Mouse (Mus musculus) MEL (cell line): ENCODE measurements around the gene Aatk. TPM values are rescaled to one million over a fixed set of nuclear protein-coding genes. Genes with fewer than 3 reads are reported as not detected.

Experiments
- DNase-seq: peaks from one replicate; pipeline ENCODE4 v3.0.0; 2011; ENCODE audit warnings: low read depth, low spot score
- H3K27ac ChIP-seq: 2 replicates; pipeline ENCODE4 v1.5.1; 2012; ENCODE audit warnings: low read depth, mild to moderate bottlenecking, control low read depth, low read length, moderate library complexity; ENCODE audit not compliant: control insufficient read depth
- H3K27me3 ChIP-seq, 2 experiments: fragments of 150-350 bp in 1 of 2; sonication (generic) in 1 of 2; 2 replicates each; pipeline ENCODE4 v1.6.1; 2012; ENCODE audit warnings: low read length in 2 of 2, mild to moderate bottlenecking in 2 of 2, improper control_type of control experiment in 1 of 2, moderate library complexity in 1 of 2; ENCODE audit not compliant: insufficient read depth in 2 of 2, control insufficient read depth in 1 of 2
- H3K36me3 ChIP-seq, 2 experiments: 2 replicates each; pipeline ENCODE4 v1.6.1; 2012 to 2014; ENCODE audit warnings: low read length in 2 of 2, improper control_type of control experiment in 1 of 2, inconsistent platforms in 1 of 2, mild to moderate bottlenecking in 1 of 2; ENCODE audit not compliant: insufficient read depth in 2 of 2, control insufficient read depth in 1 of 2
- H3K4me1 ChIP-seq, 2 experiments: fragments of 150-350 bp in 1 of 2; sonication (generic) in 1 of 2; 2 replicates each; pipeline ENCODE4 v1.6.1; 2012; ENCODE audit warnings: low read length in 2 of 2, improper control_type of control experiment in 1 of 2, mild to moderate bottlenecking in 1 of 2; ENCODE audit not compliant: insufficient read depth in 2 of 2, control insufficient read depth in 1 of 2
- H3K4me3 ChIP-seq, 2 experiments: fragments of 150-350 bp in 1 of 2; sonication (generic) in 1 of 2; 2 replicates each; pipeline ENCODE4 v1.5.1; 2012; ENCODE audit warnings: low read depth in 2 of 2, low read length in 2 of 2, mild to moderate bottlenecking in 2 of 2, moderate library complexity in 2 of 2, control low read depth in 1 of 2, improper control_type of control experiment in 1 of 2; ENCODE audit not compliant: control insufficient read depth in 1 of 2, insufficient read depth in 1 of 2
- H3K79me2 ChIP-seq: 2 replicates; pipeline ENCODE4 v1.6.1; 2012; ENCODE audit warnings: mild to moderate bottlenecking, low read length, moderate library complexity; ENCODE audit not compliant: control insufficient read depth, poor library complexity, insufficient read depth
- H3K9ac ChIP-seq: 2 replicates; pipeline ENCODE4 v1.6.1; 2012; ENCODE audit warnings: low read depth, mild to moderate bottlenecking, control low read depth, low read length, moderate library complexity; ENCODE audit not compliant: control insufficient read depth, poor library complexity, severe bottlenecking
- H3K9me3 ChIP-seq: fragments of 150-350 bp; sonication (generic); replicated peaks from 2 replicates; pipeline ENCODE4 v1.6.1; 2012; ENCODE audit warnings: mild to moderate bottlenecking, low read length, improper control_type of control experiment, moderate library complexity; ENCODE audit not compliant: insufficient read depth
- BHLHE40 ChIP-seq: IDR thresholded peaks from 2 replicates; pipeline ENCODE4 v1.6.1; 2012; ENCODE audit warnings: low read depth, mild to moderate bottlenecking, inconsistent platforms, low read length, improper control_type of control experiment, borderline replicate concordance
- CHD1 ChIP-seq: IDR thresholded peaks from 2 replicates; pipeline ENCODE4 v1.6.1; 2012; ENCODE audit warnings: low read depth, mild to moderate bottlenecking, inconsistent platforms, low read length, improper control_type of control experiment
- CHD2 ChIP-seq: IDR thresholded peaks from 2 replicates; pipeline ENCODE4 v1.6.1; 2011; ENCODE audit warnings: low read length, improper control_type of control experiment
- CTCF ChIP-seq, 3 experiments: IDR thresholded peaks in 2 of 3; conservative IDR thresholded peaks in 1 of 3; 2 replicates each; pipeline ENCODE4 v1.5.1; 2011 to 2012; ENCODE audit warnings: low read length in 3 of 3, low read depth in 2 of 3, mild to moderate bottlenecking in 2 of 3, improper control_type of control experiment in 1 of 3, inconsistent platforms in 1 of 3, mixed read lengths in 1 of 3, moderate library complexity in 1 of 3; ENCODE audit not compliant: control insufficient read depth in 1 of 3, insufficient read depth in 1 of 3, poor library complexity in 1 of 3, severe bottlenecking in 1 of 3
- E2F4 ChIP-seq: IDR thresholded peaks from 2 replicates; pipeline ENCODE4 v1.6.1; 2011; ENCODE audit warnings: low read depth, low read length, improper control_type of control experiment, borderline replicate concordance
- ELF1 ChIP-seq: IDR thresholded peaks from 2 replicates; pipeline ENCODE4 v1.6.1; 2014; ENCODE audit warnings: low read depth, mild to moderate bottlenecking, inconsistent platforms, low read length, improper control_type of control experiment, moderate library complexity
- ETS1 ChIP-seq: IDR thresholded peaks from 2 replicates; pipeline ENCODE4 v1.6.1; 2012; ENCODE audit warnings: low read depth, mild to moderate bottlenecking, inconsistent platforms, low read length, improper control_type of control experiment, moderate library complexity
- GATA1 ChIP-seq: IDR thresholded peaks from 2 replicates; pipeline ENCODE4 v1.6.1; 2011; ENCODE audit warnings: low read depth, low read length, improper control_type of control experiment
- JUND ChIP-seq: IDR thresholded peaks from 2 replicates; pipeline ENCODE4 v1.6.1; 2011; ENCODE audit warnings: low read depth, mild to moderate bottlenecking, improper control_type of control experiment, low read length
- KAT2A ChIP-seq: conservative IDR thresholded peaks from 2 replicates; pipeline ENCODE4 v1.6.1; 2012; ENCODE audit warnings: low read depth, low read length, improper control_type of control experiment, inconsistent platforms
- MAFK ChIP-seq: IDR thresholded peaks from 2 replicates; pipeline ENCODE4 v1.6.1; 2011; ENCODE audit warnings: low read depth, mild to moderate bottlenecking, low read length, improper control_type of control experiment, borderline replicate concordance
- MAX ChIP-seq: IDR thresholded peaks from 2 replicates; pipeline ENCODE4 v1.6.1; 2011; ENCODE audit warnings: low read length, improper control_type of control experiment
- MAZ ChIP-seq: IDR thresholded peaks from 2 replicates; pipeline ENCODE4 v1.6.1; 2012; ENCODE audit warnings: low read depth, mild to moderate bottlenecking, inconsistent platforms, low read length, improper control_type of control experiment
- MXI1 ChIP-seq: IDR thresholded peaks from 2 replicates; pipeline ENCODE4 v1.6.1; 2011; ENCODE audit warnings: mild to moderate bottlenecking, low read depth, low read length, improper control_type of control experiment
- MYB ChIP-seq: IDR thresholded peaks from 2 replicates; pipeline ENCODE4 v1.6.1; 2011; ENCODE audit warnings: mild to moderate bottlenecking, low read depth, low read length, improper control_type of control experiment
- MYC ChIP-seq: IDR thresholded peaks from 2 replicates; pipeline ENCODE4 v1.6.1; 2011; ENCODE audit warnings: low read depth, mild to moderate bottlenecking, low read length, improper control_type of control experiment, moderate library complexity
- NELFE ChIP-seq: IDR thresholded peaks from 2 replicates; pipeline ENCODE4 v1.6.1; 2011; ENCODE audit warnings: low read depth, low read length, improper control_type of control experiment
- NRF1 ChIP-seq: IDR thresholded peaks from 2 replicates; pipeline ENCODE4 v1.6.1; 2014; ENCODE audit warnings: low read depth, mild to moderate bottlenecking, inconsistent platforms, low read length, improper control_type of control experiment, moderate library complexity; ENCODE audit not compliant: poor library complexity, insufficient read depth, severe bottlenecking
- POLR2A ChIP-seq, 2 experiments: IDR thresholded peaks; 2 replicates each; pipeline ENCODE4 v1.6.1; 2011 to 2012; ENCODE audit warnings: low read length in 2 of 2, mild to moderate bottlenecking in 2 of 2, control low read depth in 1 of 2, improper control_type of control experiment in 1 of 2, low read depth in 1 of 2, moderate library complexity in 1 of 2; ENCODE audit not compliant: control insufficient read depth in 1 of 2, insufficient read depth in 1 of 2, poor library complexity in 1 of 2
- RAD21 ChIP-seq: IDR thresholded peaks from 2 replicates; pipeline ENCODE4 v1.6.1; 2011; ENCODE audit warnings: mild to moderate bottlenecking, low read depth, low read length, improper control_type of control experiment
- RCOR1 ChIP-seq: IDR thresholded peaks from 2 replicates; pipeline ENCODE4 v1.6.1; 2012; ENCODE audit warnings: low read depth, mild to moderate bottlenecking, inconsistent platforms, low read length, improper control_type of control experiment
- SIN3A ChIP-seq: IDR thresholded peaks from 2 replicates; pipeline ENCODE4 v1.6.1; 2012; ENCODE audit warnings: low read length, improper control_type of control experiment, inconsistent platforms
- SMC3 ChIP-seq: IDR thresholded peaks from 2 replicates; pipeline ENCODE4 v1.6.1; 2011; ENCODE audit warnings: low read depth, low read length, improper control_type of control experiment
- TAL1 ChIP-seq: IDR thresholded peaks from 2 replicates; pipeline ENCODE4 v1.6.1; 2012; ENCODE audit warnings: mild to moderate bottlenecking, inconsistent platforms, low read length, moderate library complexity, mixed read lengths
- TBP ChIP-seq: IDR thresholded peaks from 2 replicates; pipeline ENCODE4 v1.8.0; 2011; ENCODE audit warnings: low read depth, low read length, improper control_type of control experiment
- TCF12 ChIP-seq: IDR thresholded peaks from 2 replicates; pipeline ENCODE4 v1.6.1; 2014; ENCODE audit warnings: low read depth, mild to moderate bottlenecking, inconsistent platforms, low read length, improper control_type of control experiment, moderate library complexity
- UBTF ChIP-seq: IDR thresholded peaks from 2 replicates; pipeline ENCODE4 v1.6.1; 2012; ENCODE audit warnings: low read depth, mild to moderate bottlenecking, inconsistent platforms, low read length, improper control_type of control experiment, moderate library complexity, borderline replicate concordance; ENCODE audit not compliant: insufficient read depth
- USF1 ChIP-seq: IDR thresholded peaks from 2 replicates; pipeline ENCODE4 v1.6.1; 2014; ENCODE audit warnings: low read depth, mild to moderate bottlenecking, inconsistent platforms, low read length, improper control_type of control experiment, moderate library complexity
- ZC3H11A ChIP-seq: IDR thresholded peaks from 2 replicates; pipeline ENCODE4 v1.6.1; 2012; ENCODE audit warnings: low read depth, mild to moderate bottlenecking, inconsistent platforms, low read length, improper control_type of control experiment
- ZKSCAN1 ChIP-seq: IDR thresholded peaks from 2 replicates; pipeline ENCODE4 v1.6.1; 2012; ENCODE audit warnings: low read depth, mild to moderate bottlenecking, inconsistent platforms, low read length, improper control_type of control experiment, moderate library complexity
- ZMIZ1 ChIP-seq: IDR thresholded peaks from 2 replicates; pipeline ENCODE4 v1.6.1; 2012; ENCODE audit warnings: low read depth, mild to moderate bottlenecking, inconsistent platforms, low read length, improper control_type of control experiment, moderate library complexity
- ZNF384 ChIP-seq: IDR thresholded peaks from 2 replicates; pipeline ENCODE4 v1.6.1; 2012; ENCODE audit warnings: low read depth, mild to moderate bottlenecking, inconsistent platforms, low read length, improper control_type of control experiment
- polyA plus RNA-seq, 2 experiments: library from polyadenylated mRNA; stranded (reverse) in 1 of 2; unstranded in 1 of 2; fragments of >175 nt in 1 of 2; fragments of >200 nt in 1 of 2; gene quantifications; 2 replicates each; pipeline versions ENCODE4 v1.2.1 to v1.2.4; 2012; ENCODE audit warnings: low replicate concordance in 2 of 2, low read depth in 1 of 2; ENCODE audit not compliant: insufficient read length in 2 of 2, insufficient read depth in 1 of 2, missing spikeins in 1 of 2
- total RNA-seq: library from RNA; depleted of rRNA; stranded (reverse); fragments of 300-350 nt; gene quantifications from 2 replicates; pipeline ENCODE4 v1.2.3, GENCODE M21; 2012

Gene Aatk
- total and polyA plus RNA-seq, 3 experiments = 0.04 TPM; not detected in 2

DNA sequence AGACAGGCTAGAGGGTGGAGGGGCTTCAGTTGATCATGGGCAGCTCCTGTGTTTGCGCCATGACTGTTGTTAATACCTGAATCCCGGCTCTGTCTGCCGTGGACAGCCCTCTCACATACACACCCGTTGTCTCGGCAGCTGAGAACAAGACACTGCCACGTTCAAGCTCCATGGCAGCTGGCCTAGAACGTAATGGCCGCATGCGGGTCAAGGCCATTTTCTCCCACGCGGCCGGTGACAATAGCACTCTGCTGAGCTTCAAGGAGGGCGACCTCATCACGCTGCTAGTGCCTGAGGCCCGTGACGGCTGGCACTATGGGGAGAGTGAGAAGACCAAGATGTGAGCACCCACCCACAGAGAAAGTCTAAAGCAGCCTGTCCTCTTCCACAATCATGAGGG, 49.6 kb downstream of the Aatk start:
- no peak for TF ChIP-seq JUND
- no peak for TF ChIP-seq MAFK
- no peak for TF ChIP-seq TBP
- no peak for TF ChIP-seq POLR2A (IDR thresholded peaks at IDR 0.05; ENCODE audit: control insufficient read depth in 1 of 2, insufficient read depth in 1 of 2, low read depth in 1 of 2, low read length in 2 of 2, poor library complexity in 1 of 2)
- TF ChIP-seq TAL1 = no peak
- TF ChIP-seq E2F4 = no peak
- no peak for TF ChIP-seq ZMIZ1
- no peak for TF ChIP-seq MYC
- TF ChIP-seq ZNF384 = no peak
- TF ChIP-seq USF1 = no peak
- no peak for TF ChIP-seq KAT2A
- no peak for TF ChIP-seq RCOR1
- H3K79me2 ChIP-seq = no peaks in the 10 kb centered on the region
- H3K27me3 ChIP-seq = no peaks in the 10 kb centered on the region
- H3K36me3 ChIP-seq = no peaks in the 10 kb centered on the region
- no peak overlapping the region for H3K4me3 ChIP-seq
- DNase-seq = no peak
- no peaks in the 10 kb centered on the region for H3K9me3 ChIP-seq
- no peaks in the 10 kb centered on the region for H3K4me1 ChIP-seq
- H3K27ac ChIP-seq = no peak overlapping the region
- H3K9ac ChIP-seq = no peak overlapping the region

- Histone ChIP-seq H3K9ac (no peak overlapping the region), H3K27me3 (no peaks in the 10 kb centered on the region), H3K79me2 (no peaks in the 10 kb centered on the region), H3K4me3 (no peak overlapping the region), H3K4me1 (peaks cover 0 to 3% of the 10 kb centered on the region in 2 experiments; a peak in 1 of 4 replicates), H3K36me3 (no peaks in the 10 kb centered on the region), H3K27ac (no peak overlapping the region), H3K9me3 (no peaks in the 10 kb centered on the region)
- DNase-seq = peak; percentile 90
- no peak for TF ChIP-seq POLR2A (IDR thresholded peaks at IDR 0.05; ENCODE audit: control insufficient read depth in 1 of 2, insufficient read depth in 1 of 2, low read depth in 1 of 2, low read length in 2 of 2, poor library complexity in 1 of 2)
- no peak for TF ChIP-seq USF1
- TF ChIP-seq CHD1 = no peak
- TF ChIP-seq ETS1 = 0 out of 2 replicates have a peak, but pooled peaks have one; percentile 60
- no peak for TF ChIP-seq E2F4
- TF ChIP-seq CTCF (IDR thresholded peaks at IDR 0.05 in 2 of 3, conservative IDR thresholded peaks at IDR 0.05 in 1 of 3; ENCODE audit: control insufficient read depth in 1 of 3, insufficient read depth in 1 of 3, low read depth in 2 of 3, low read length in 3 of 3, poor library complexity in 1 of 3, severe bottlenecking in 1 of 3) = peak; percentile 84 to 99 (median 99)
- no peak for TF ChIP-seq UBTF
- no peak for TF ChIP-seq ELF1
- TF ChIP-seq MYB = no peak
- no peak for TF ChIP-seq CHD2
- no peak for TF ChIP-seq BHLHE40
- no peak for TF ChIP-seq MAX
- peak; percentile 42; the same call in 1 of the 2 replicates for TF ChIP-seq MAZ
- TF ChIP-seq TCF12 = no peak
- no peak for TF ChIP-seq GATA1
- TF ChIP-seq RAD21 = peak; percentile 93
- TF ChIP-seq SIN3A = peak; percentile 57; the same call in 1 of the 2 replicates
- TF ChIP-seq NELFE = no peak
- no peak for TF ChIP-seq MXI1
- TF ChIP-seq ZMIZ1 = no peak
- TF ChIP-seq ZNF384 = no peak
- TF ChIP-seq SMC3 = peak; percentile 98
- TF ChIP-seq KAT2A = no peak
- no peak for TF ChIP-seq RCOR1
- no peak for TF ChIP-seq NRF1
- no peak for TF ChIP-seq MAFK
- TF ChIP-seq ZC3H11A = peak; percentile 96
- TF ChIP-seq ZKSCAN1 = no peak
Measured at GRCm38 (mm10) chr11:119991338-119991678, 55.7 kb downstream of the Aatk start.
